ENCODE assay signal across 9 mouse cellular contexts in genomic region chr13:52041467-52042421, GRCm38 (mm10).
DNase-seq lines count a peak whose midpoint lies in the region; ATAC-seq and TF ChIP-seq lines count a peak whose summit lies in the region.
"Had no signal": no experiment of that assay in that cellular context is flagged by ENCODE, and none has a peak within 500 bp of the region (broad histone marks: within the 10 kb centered on the region; RNA-seq: fewer than 3 reads in every experiment).

No protein-coding gene starts in this region.

- peaks cover 33% of the 10 kb centered on the region for H3K4me1 ChIP-seq in hindbrain, embryonic 12.5 days
- H3K4me1 ChIP-seq in limb, embryonic 10.5 days, result peaks cover 18% of the 10 kb centered on the region
- peaks cover 21% of the 10 kb centered on the region for H3K4me1 ChIP-seq in midbrain, embryonic 10.5 days

- H3K27ac ChIP-seq in hindbrain, embryonic 12.5 days, result peak overlapping the region; percentile 41; the same call in 1 of the 2 replicates
- H3K27ac ChIP-seq in limb, embryonic 10.5 days, result peak overlapping the region; percentile 20; the same call in 1 of the 2 replicates
- H3K27ac ChIP-seq in midbrain, embryonic 10.5 days (replicated peaks), result 0 out of 2 replicates have a peak overlapping the region, but pooled peaks have one; percentile 14
- H3K27ac ChIP-seq in left cerebral cortex, adult 2 months, result no peak overlapping the region
- H3K27ac ChIP-seq: neural tube, embryonic 12.5 days had no signal

- peak; percentile 65 for DNase-seq in adrenal gland, postnatal 14 days
- no peak for DNase-seq in adrenal gland, adult 18-20 months (ENCODE audit: low spot score in 2 of 2)
- peak; percentile 59 for DNase-seq in gastrocnemius, adult 18-20 months (ENCODE audit: low spot score)
- DNase-seq in limb, embryonic 10.5 days (ENCODE audit: low spot score), result no peak
- no peak for DNase-seq in midbrain, embryonic 10.5 days (ENCODE audit: low spot score)
- no peak for DNase-seq in left cerebral cortex, adult 2 months (ENCODE audit: extremely low spot score in 1 of 2, low spot score in 2 of 2)

- H3K4me2 ChIP-seq in hindbrain, embryonic 12.5 days (replicated peaks), result peak overlapping the region; percentile 8; the same call in 1 of the 2 replicates
- H3K4me2 ChIP-seq: neural tube, embryonic 12.5 days had no signal

- H3K36me3 ChIP-seq in hindbrain, embryonic 12.5 days, result no peaks in the 10 kb centered on the region
- H3K36me3 ChIP-seq in limb, embryonic 10.5 days, result no peaks in the 10 kb centered on the region
- no peaks in the 10 kb centered on the region for H3K36me3 ChIP-seq in midbrain, embryonic 10.5 days
- H3K36me3 ChIP-seq: neural tube, embryonic 12.5 days had no signal

- 49% methylated on average over 15 of the region's 15 CpGs for WGBS in hindbrain, embryonic 12.5 days
- 72% methylated on average over 15 of the region's 15 CpGs for WGBS in limb, embryonic 10.5 days
- WGBS in midbrain, embryonic 10.5 days, result 76% methylated on average over 15 of the region's 15 CpGs

- peaks cover 3% of the 10 kb centered on the region; the same call in 1 of the 2 replicates for H3K9me3 ChIP-seq in hindbrain, embryonic 12.5 days (replicated peaks)
- no peaks in the 10 kb centered on the region for H3K9me3 ChIP-seq in limb, embryonic 10.5 days (replicated peaks)
- H3K9me3 ChIP-seq in midbrain, embryonic 10.5 days (replicated peaks), result no peaks in the 10 kb centered on the region
- H3K9me3 ChIP-seq: neural tube, embryonic 12.5 days had no signal

- no peak; the same call in 1 of the 2 replicates for TF ChIP-seq CTCF in left cerebral cortex, adult 2 months (IDR thresholded peaks at IDR 0.05)

- intact Hi-C loops in left cerebral cortex, adult 2 months (cut with DNase I), result no loop called here

- no peaks in the 10 kb centered on the region for H3K27me3 ChIP-seq in hindbrain, embryonic 12.5 days
- H3K27me3 ChIP-seq in limb, embryonic 10.5 days (ENCODE audit: low read depth, poor library complexity, severe bottlenecking), result no peaks in the 10 kb centered on the region
- no peaks in the 10 kb centered on the region for H3K27me3 ChIP-seq in midbrain, embryonic 10.5 days (ENCODE audit: low read depth, poor library complexity, severe bottlenecking)
- H3K27me3 ChIP-seq: neural tube, embryonic 12.5 days had no signal

- H3K4me3 ChIP-seq in hindbrain, embryonic 12.5 days, result no peak overlapping the region
- H3K4me3 ChIP-seq in limb, embryonic 10.5 days, result no peak overlapping the region
- H3K4me3 ChIP-seq in midbrain, embryonic 10.5 days, result no peak overlapping the region
- no peak overlapping the region for H3K4me3 ChIP-seq in left cerebral cortex, adult 2 months
- H3K4me3 ChIP-seq: neural tube, embryonic 12.5 days had no signal

- no peak overlapping the region for H3K9ac ChIP-seq in hindbrain, embryonic 12.5 days
- H3K9ac ChIP-seq: neural tube, embryonic 12.5 days had no signal

- peak; percentile 54; the same call in 1 of the 2 replicates for ATAC-seq in cerebellum, adult (ENCODE audit: insufficient number of reproducible peaks, low FRiP score, low TSS enrichment)
- peak; percentile 55; the same call in 1 of the 2 replicates for ATAC-seq in hindbrain, embryonic 12.5 days (ENCODE audit: low FRiP score)

Comparison
In these comparisons a context has a peak if more than half of its experiments do, and no peak if none do; other contexts are left out.
1. DNase-seq: peak in adrenal gland, postnatal 14 days (single experiment) and gastrocnemius, adult 18-20 months (single experiment); none in adrenal gland, adult 18-20 months (0 of 2), limb, embryonic 10.5 days (single experiment), midbrain, embryonic 10.5 days (single experiment) and left cerebral cortex, adult 2 months (0 of 2).